Mouse (Mus musculus) testis, adult 2 months (tissue): ENCODE data around the gene Immt.

Source experiments
- CTCF ChIP-seq: fragments of 200-500 bp; IDR thresholded peaks from 2 replicates; pipeline ENCODE4 v1.5.1; 2012; ENCODE audit warnings: low read depth, mild to moderate bottlenecking, inconsistent platforms, low read length, moderate library complexity; ENCODE audit not compliant: control insufficient read depth, insufficient read depth, insufficient replicate concordance
- POLR2A ChIP-seq: fragments of 200-500 bp; IDR thresholded peaks from 2 replicates; pipeline ENCODE4 v1.6.1; 2012; ENCODE audit warnings: low read depth, mild to moderate bottlenecking, inconsistent platforms, low read length, moderate library complexity; ENCODE audit not compliant: control insufficient read depth

DNA sequence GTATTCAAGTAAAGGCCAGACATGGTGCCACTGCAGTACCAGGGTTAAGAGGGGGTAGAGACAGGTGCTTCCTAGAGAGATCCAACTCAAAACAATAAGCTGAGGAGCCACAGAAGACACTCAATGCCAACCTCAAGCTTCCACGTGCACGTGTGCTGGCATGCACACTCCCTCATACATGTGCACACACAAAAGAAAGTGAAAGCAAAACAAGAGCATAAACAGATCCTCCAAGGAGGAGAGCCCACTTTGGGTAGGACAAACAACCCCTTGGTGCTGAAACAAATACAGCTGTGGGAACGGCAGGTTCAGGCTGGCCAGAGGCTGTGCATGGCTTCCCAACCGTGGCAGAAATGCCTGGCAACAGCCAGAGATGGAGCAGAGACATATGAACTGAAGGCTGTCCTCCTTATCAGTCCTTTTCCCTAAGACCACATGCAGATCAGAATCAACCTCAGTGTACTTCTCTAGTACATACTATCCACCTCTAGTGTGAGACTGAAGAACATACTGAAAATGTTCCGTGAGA lies 11.3 kb upstream of the Immt start:
- no peak for TF ChIP-seq POLR2A
- no peak for TF ChIP-seq CTCF
